Mouse (Mus musculus): Measurements from ENCODE around the gene Cdk19. TPM values are rescaled to one million over a fixed set of nuclear protein-coding genes. Genes with fewer than 3 reads are reported as not detected.
A peak's percentile ranks its signal among the peaks of the same experiment; 100 is the strongest.
"Not testable (repeated sequence)": the region's sequence is repeated elsewhere in the genome, so short reads cannot be mapped to it uniquely, and the experiment has no call there.

Cdk19 gene
- polyA plus RNA-seq, 1 experiment, result 16.0 TPM

DNA sequence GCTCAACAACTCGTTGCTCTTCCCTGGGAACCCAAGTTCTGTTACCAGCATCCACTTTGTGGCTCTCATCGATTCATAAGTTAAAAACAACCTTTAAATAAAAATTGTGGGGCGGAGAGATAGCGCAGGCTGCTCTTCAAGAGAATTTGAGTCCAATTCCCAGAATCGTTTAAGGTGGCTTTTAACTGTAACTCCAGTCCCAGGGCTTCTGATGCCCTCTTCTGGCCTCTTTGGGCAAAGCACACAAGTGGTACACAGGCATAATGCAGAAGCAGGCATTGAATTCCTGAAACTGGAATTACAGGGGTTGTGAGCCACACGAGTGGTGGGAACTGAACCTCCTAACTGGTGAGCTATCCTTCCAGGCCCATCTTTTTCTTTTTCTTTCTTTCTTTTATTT lies 190.3 kb downstream of the Cdk19 start:
- peak; percentile 59 for TF ChIP-seq CTCF (IDR thresholded peaks at IDR 0.05; ENCODE audit: low read depth, low read length)
- no peak for TF ChIP-seq EP300 (IDR thresholded peaks at IDR 0.05; ENCODE audit: insufficient read depth, low read depth, low read length)
- Histone ChIP-seq H3K4me3 (ENCODE audit: low read depth, low read length) (no peak overlapping the region), H3K36me3 (ENCODE audit: control insufficient read depth, insufficient read depth, low read length, poor library complexity, severe bottlenecking) (no peaks in the 10 kb centered on the region), H3K27ac (ENCODE audit: insufficient read depth, low read length) (no peak overlapping the region), H3K27me3 (ENCODE audit: control insufficient read depth, insufficient read depth, low read length, poor library complexity, severe bottlenecking) (no peaks in the 10 kb centered on the region), H3K9me3 (replicated peaks; ENCODE audit: control insufficient read depth, insufficient read depth, low read length, poor library complexity, severe bottlenecking) (peaks cover 11% of the 10 kb centered on the region), H3K4me1 (ENCODE audit: control insufficient read depth, insufficient read depth, low read length) (peaks cover 4% of the 10 kb centered on the region), H3K9ac (ENCODE audit: low read depth, poor library complexity, severe bottlenecking) (no peak overlapping the region)

- Histone ChIP-seq H3K27me3 (ENCODE audit: control insufficient read depth, insufficient read depth, low read length, poor library complexity, severe bottlenecking) (no peaks in the 10 kb centered on the region), H3K9me3 (replicated peaks; ENCODE audit: control insufficient read depth, insufficient read depth, low read length, poor library complexity, severe bottlenecking) (peaks cover 11% of the 10 kb centered on the region), H3K36me3 (ENCODE audit: control insufficient read depth, insufficient read depth, low read length, poor library complexity, severe bottlenecking) (no peaks in the 10 kb centered on the region), H3K4me1 (ENCODE audit: control insufficient read depth, insufficient read depth, low read length) (peaks cover 4% of the 10 kb centered on the region), H3K4me3 (ENCODE audit: low read depth, low read length) (no peak overlapping the region), H3K27ac (ENCODE audit: insufficient read depth, low read length) (no peak overlapping the region), H3K9ac (ENCODE audit: low read depth, poor library complexity, severe bottlenecking) (no peak overlapping the region)
- TF ChIP-seq EP300 (IDR thresholded peaks at IDR 0.05; ENCODE audit: insufficient read depth, low read depth, low read length), result no peak
Measured at GRCm38 (mm10) chr10:40530661-40531060, 191.3 kb downstream of the Cdk19 start.

DNA sequence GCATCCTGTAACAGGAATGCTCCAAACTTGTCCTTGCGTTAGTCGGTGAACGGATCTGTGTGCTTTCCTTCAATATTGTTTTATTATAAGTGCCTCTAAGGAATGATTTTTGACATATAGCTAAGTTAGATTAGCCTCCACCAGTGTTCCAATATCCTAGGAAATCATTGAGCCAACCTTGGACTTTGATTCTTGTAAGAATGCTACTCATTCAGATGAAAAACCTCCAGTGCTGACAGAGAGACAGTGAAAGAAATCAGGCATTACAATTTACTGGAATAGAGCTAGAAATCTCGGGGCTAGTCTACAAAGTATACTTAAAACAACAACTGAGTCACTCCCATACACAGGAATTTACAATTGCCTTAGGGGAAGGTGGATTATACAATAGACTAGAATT lies 193.2 kb downstream of the Cdk19 start:
- not testable (repeated sequence) for H3K27ac ChIP-seq (ENCODE audit: insufficient read depth, low read length); H3K4me3 ChIP-seq (ENCODE audit: low read depth, low read length); H3K36me3 ChIP-seq (ENCODE audit: control insufficient read depth, insufficient read depth, low read length, poor library complexity, severe bottlenecking); H3K9ac ChIP-seq (ENCODE audit: low read depth, poor library complexity, severe bottlenecking); H3K4me1 ChIP-seq (ENCODE audit: control insufficient read depth, insufficient read depth, low read length); H3K27me3 ChIP-seq (ENCODE audit: control insufficient read depth, insufficient read depth, low read length, poor library complexity, severe bottlenecking)
- H3K9me3 ChIP-seq (replicated peaks; ENCODE audit: control insufficient read depth, insufficient read depth, low read length, poor library complexity, severe bottlenecking), result peaks cover 11% of the 10 kb centered on the region

Other genes with a start within 250 kb of the Cdk19 start
- 4.7 and 5.4 TPM in 2 replicates for gene Slc16a10, start 197.3 kb upstream of the Cdk19 start, polyA plus RNA-seq (2011; ENCODE audit: insufficient read depth, insufficient read length, low read depth, missing spikeins)
- 141 and 154 TPM in 2 replicates for gene Rpf2, start 92.5 kb upstream of the Cdk19 start, polyA plus RNA-seq (2011; ENCODE audit: insufficient read depth, insufficient read length, low read depth, missing spikeins)
- 42.3 and 44.7 TPM in 2 replicates for gene Gtf3c6, start 81.5 kb upstream of the Cdk19 start, polyA plus RNA-seq (2011; ENCODE audit: insufficient read depth, insufficient read length, low read depth, missing spikeins)
- 149 and 150 TPM in 2 replicates for gene Amd1, start 37.4 kb upstream of the Cdk19 start, polyA plus RNA-seq (2011; ENCODE audit: insufficient read depth, insufficient read length, low read depth, missing spikeins)
- not detected in 2 replicates for gene Slc22a16, start 230.8 kb downstream of the Cdk19 start, polyA plus RNA-seq (2011; ENCODE audit: insufficient read depth, insufficient read length, low read depth, missing spikeins)

All from ES-Bruce4 (cell line).